Mouse (Mus musculus) MEL (cell line): ENCODE measurements around the gene Col4a3bp. TPM values are rescaled to one million over a fixed set of nuclear protein-coding genes. Genes with fewer than 3 reads are reported as not detected.

Source experiments
- DNase-seq: peaks from one replicate; pipeline ENCODE4 v3.0.0; 2011; ENCODE audit warnings: low read depth, low spot score
- H3K27ac ChIP-seq: 2 replicates; pipeline ENCODE4 v1.5.1; 2012; ENCODE audit warnings: low read depth, mild to moderate bottlenecking, control low read depth, low read length, moderate library complexity; ENCODE audit not compliant: control insufficient read depth
- H3K27me3 ChIP-seq, 2 experiments: fragments of 150-350 bp in 1 of 2; sonication (generic) in 1 of 2; 2 replicates each; pipeline ENCODE4 v1.6.1; 2012; ENCODE audit warnings: low read length in 2 of 2, mild to moderate bottlenecking in 2 of 2, improper control_type of control experiment in 1 of 2, moderate library complexity in 1 of 2; ENCODE audit not compliant: insufficient read depth in 2 of 2, control insufficient read depth in 1 of 2
- H3K36me3 ChIP-seq, 2 experiments: 2 replicates each; pipeline ENCODE4 v1.6.1; 2012 to 2014; ENCODE audit warnings: low read length in 2 of 2, improper control_type of control experiment in 1 of 2, inconsistent platforms in 1 of 2, mild to moderate bottlenecking in 1 of 2; ENCODE audit not compliant: insufficient read depth in 2 of 2, control insufficient read depth in 1 of 2
- H3K4me1 ChIP-seq, 2 experiments: fragments of 150-350 bp in 1 of 2; sonication (generic) in 1 of 2; 2 replicates each; pipeline ENCODE4 v1.6.1; 2012; ENCODE audit warnings: low read length in 2 of 2, improper control_type of control experiment in 1 of 2, mild to moderate bottlenecking in 1 of 2; ENCODE audit not compliant: insufficient read depth in 2 of 2, control insufficient read depth in 1 of 2
- H3K4me3 ChIP-seq, 2 experiments: fragments of 150-350 bp in 1 of 2; sonication (generic) in 1 of 2; 2 replicates each; pipeline ENCODE4 v1.5.1; 2012; ENCODE audit warnings: low read depth in 2 of 2, low read length in 2 of 2, mild to moderate bottlenecking in 2 of 2, moderate library complexity in 2 of 2, control low read depth in 1 of 2, improper control_type of control experiment in 1 of 2; ENCODE audit not compliant: control insufficient read depth in 1 of 2, insufficient read depth in 1 of 2
- H3K79me2 ChIP-seq: 2 replicates; pipeline ENCODE4 v1.6.1; 2012; ENCODE audit warnings: mild to moderate bottlenecking, low read length, moderate library complexity; ENCODE audit not compliant: control insufficient read depth, poor library complexity, insufficient read depth
- H3K9ac ChIP-seq: 2 replicates; pipeline ENCODE4 v1.6.1; 2012; ENCODE audit warnings: low read depth, mild to moderate bottlenecking, control low read depth, low read length, moderate library complexity; ENCODE audit not compliant: control insufficient read depth, poor library complexity, severe bottlenecking
- H3K9me3 ChIP-seq: fragments of 150-350 bp; sonication (generic); replicated peaks from 2 replicates; pipeline ENCODE4 v1.6.1; 2012; ENCODE audit warnings: mild to moderate bottlenecking, low read length, improper control_type of control experiment, moderate library complexity; ENCODE audit not compliant: insufficient read depth
- CHD1 ChIP-seq: IDR thresholded peaks from 2 replicates; pipeline ENCODE4 v1.6.1; 2012; ENCODE audit warnings: low read depth, mild to moderate bottlenecking, inconsistent platforms, low read length, improper control_type of control experiment
- CTCF ChIP-seq, 3 experiments: IDR thresholded peaks in 2 of 3; conservative IDR thresholded peaks in 1 of 3; 2 replicates each; pipeline ENCODE4 v1.5.1; 2011 to 2012; ENCODE audit warnings: low read length in 3 of 3, low read depth in 2 of 3, mild to moderate bottlenecking in 2 of 3, improper control_type of control experiment in 1 of 3, inconsistent platforms in 1 of 3, mixed read lengths in 1 of 3, moderate library complexity in 1 of 3; ENCODE audit not compliant: control insufficient read depth in 1 of 3, insufficient read depth in 1 of 3, poor library complexity in 1 of 3, severe bottlenecking in 1 of 3
- E2F4 ChIP-seq: IDR thresholded peaks from 2 replicates; pipeline ENCODE4 v1.6.1; 2011; ENCODE audit warnings: low read depth, low read length, improper control_type of control experiment, borderline replicate concordance
- ELF1 ChIP-seq: IDR thresholded peaks from 2 replicates; pipeline ENCODE4 v1.6.1; 2014; ENCODE audit warnings: low read depth, mild to moderate bottlenecking, inconsistent platforms, low read length, improper control_type of control experiment, moderate library complexity
- GATA1 ChIP-seq: IDR thresholded peaks from 2 replicates; pipeline ENCODE4 v1.6.1; 2011; ENCODE audit warnings: low read depth, low read length, improper control_type of control experiment
- HCFC1 ChIP-seq: IDR thresholded peaks from 2 replicates; pipeline ENCODE4 v1.6.1; 2012; ENCODE audit warnings: low read depth, mild to moderate bottlenecking, inconsistent platforms, low read length, improper control_type of control experiment, moderate library complexity
- JUND ChIP-seq: IDR thresholded peaks from 2 replicates; pipeline ENCODE4 v1.6.1; 2011; ENCODE audit warnings: low read depth, mild to moderate bottlenecking, improper control_type of control experiment, low read length
- MAFK ChIP-seq: IDR thresholded peaks from 2 replicates; pipeline ENCODE4 v1.6.1; 2011; ENCODE audit warnings: low read depth, mild to moderate bottlenecking, low read length, improper control_type of control experiment, borderline replicate concordance
- MAX ChIP-seq: IDR thresholded peaks from 2 replicates; pipeline ENCODE4 v1.6.1; 2011; ENCODE audit warnings: low read length, improper control_type of control experiment
- MXI1 ChIP-seq: IDR thresholded peaks from 2 replicates; pipeline ENCODE4 v1.6.1; 2011; ENCODE audit warnings: mild to moderate bottlenecking, low read depth, low read length, improper control_type of control experiment
- MYC ChIP-seq: IDR thresholded peaks from 2 replicates; pipeline ENCODE4 v1.6.1; 2011; ENCODE audit warnings: low read depth, mild to moderate bottlenecking, low read length, improper control_type of control experiment, moderate library complexity
- NRF1 ChIP-seq: IDR thresholded peaks from 2 replicates; pipeline ENCODE4 v1.6.1; 2014; ENCODE audit warnings: low read depth, mild to moderate bottlenecking, inconsistent platforms, low read length, improper control_type of control experiment, moderate library complexity; ENCODE audit not compliant: poor library complexity, insufficient read depth, severe bottlenecking
- SIN3A ChIP-seq: IDR thresholded peaks from 2 replicates; pipeline ENCODE4 v1.6.1; 2012; ENCODE audit warnings: low read length, improper control_type of control experiment, inconsistent platforms
- TAL1 ChIP-seq: IDR thresholded peaks from 2 replicates; pipeline ENCODE4 v1.6.1; 2012; ENCODE audit warnings: mild to moderate bottlenecking, inconsistent platforms, low read length, moderate library complexity, mixed read lengths
- TBP ChIP-seq: IDR thresholded peaks from 2 replicates; pipeline ENCODE4 v1.8.0; 2011; ENCODE audit warnings: low read depth, low read length, improper control_type of control experiment
- TCF12 ChIP-seq: IDR thresholded peaks from 2 replicates; pipeline ENCODE4 v1.6.1; 2014; ENCODE audit warnings: low read depth, mild to moderate bottlenecking, inconsistent platforms, low read length, improper control_type of control experiment, moderate library complexity
- UBTF ChIP-seq: IDR thresholded peaks from 2 replicates; pipeline ENCODE4 v1.6.1; 2012; ENCODE audit warnings: low read depth, mild to moderate bottlenecking, inconsistent platforms, low read length, improper control_type of control experiment, moderate library complexity, borderline replicate concordance; ENCODE audit not compliant: insufficient read depth
- USF1 ChIP-seq: IDR thresholded peaks from 2 replicates; pipeline ENCODE4 v1.6.1; 2014; ENCODE audit warnings: low read depth, mild to moderate bottlenecking, inconsistent platforms, low read length, improper control_type of control experiment, moderate library complexity
- ZC3H11A ChIP-seq: IDR thresholded peaks from 2 replicates; pipeline ENCODE4 v1.6.1; 2012; ENCODE audit warnings: low read depth, mild to moderate bottlenecking, inconsistent platforms, low read length, improper control_type of control experiment
- ZKSCAN1 ChIP-seq: IDR thresholded peaks from 2 replicates; pipeline ENCODE4 v1.6.1; 2012; ENCODE audit warnings: low read depth, mild to moderate bottlenecking, inconsistent platforms, low read length, improper control_type of control experiment, moderate library complexity
- ZNF384 ChIP-seq: IDR thresholded peaks from 2 replicates; pipeline ENCODE4 v1.6.1; 2012; ENCODE audit warnings: low read depth, mild to moderate bottlenecking, inconsistent platforms, low read length, improper control_type of control experiment
- polyA plus RNA-seq, 2 experiments: library from polyadenylated mRNA; stranded (reverse) in 1 of 2; unstranded in 1 of 2; fragments of >175 nt in 1 of 2; fragments of >200 nt in 1 of 2; gene quantifications; 2 replicates each; pipeline versions ENCODE4 v1.2.1 to v1.2.4; 2012; ENCODE audit warnings: low replicate concordance in 2 of 2, low read depth in 1 of 2; ENCODE audit not compliant: insufficient read length in 2 of 2, insufficient read depth in 1 of 2, missing spikeins in 1 of 2
- total RNA-seq: library from RNA; depleted of rRNA; stranded (reverse); fragments of 300-350 nt; gene quantifications from 2 replicates; pipeline ENCODE4 v1.2.3, GENCODE M21; 2012

Col4a3bp gene
- total and polyA plus RNA-seq, 3 experiments = 8.9 to 12.1 TPM; not detected in 1

GRCm38 (mm10) chr13:96599182-96599581 is 56.8 kb downstream of the Col4a3bp start:
- no peak for DNase-seq
- Histone ChIP-seq H3K4me3 (no peak overlapping the region), H3K27me3 (no peaks in the 10 kb centered on the region; a peak in 1 of 4 replicates), H3K27ac (no peak overlapping the region)
- TF ChIP-seq SIN3A = no peak
- TF ChIP-seq USF1 = no peak
- TF ChIP-seq TAL1 = no peak
- no peak for TF ChIP-seq E2F4
- no peak for TF ChIP-seq CHD1
- TF ChIP-seq ZNF384 = no peak
- TF ChIP-seq ZKSCAN1 = no peak
- TF ChIP-seq HCFC1 = no peak
- TF ChIP-seq MXI1 = no peak
- no peak for TF ChIP-seq ELF1
- TF ChIP-seq MAX = no peak
- TF ChIP-seq NRF1 = no peak
- no peak for TF ChIP-seq JUND
- no peak for TF ChIP-seq ZC3H11A
- TF ChIP-seq GATA1 = no peak
- no peak for TF ChIP-seq TCF12
- TF ChIP-seq CTCF (IDR thresholded peaks at IDR 0.05 in 2 of 3, conservative IDR thresholded peaks at IDR 0.05 in 1 of 3; ENCODE audit: control insufficient read depth in 1 of 3, insufficient read depth in 1 of 3, low read depth in 2 of 3, low read length in 3 of 3, poor library complexity in 1 of 3, severe bottlenecking in 1 of 3) = no peak
- no peak for TF ChIP-seq MYC
- TF ChIP-seq MAFK = no peak
- TF ChIP-seq UBTF = no peak
- TF ChIP-seq, all 39 proteins: peak for 0
- H3K9ac ChIP-seq = no peak overlapping the region
- H3K9me3 ChIP-seq = no peaks in the 10 kb centered on the region
- no peaks in the 10 kb centered on the region for H3K79me2 ChIP-seq
- no peaks in the 10 kb centered on the region for H3K4me1 ChIP-seq
- peaks cover 0 to 7% of the 10 kb centered on the region in 2 experiments; a peak in 2 of 4 replicates for H3K36me3 ChIP-seq

DNA sequence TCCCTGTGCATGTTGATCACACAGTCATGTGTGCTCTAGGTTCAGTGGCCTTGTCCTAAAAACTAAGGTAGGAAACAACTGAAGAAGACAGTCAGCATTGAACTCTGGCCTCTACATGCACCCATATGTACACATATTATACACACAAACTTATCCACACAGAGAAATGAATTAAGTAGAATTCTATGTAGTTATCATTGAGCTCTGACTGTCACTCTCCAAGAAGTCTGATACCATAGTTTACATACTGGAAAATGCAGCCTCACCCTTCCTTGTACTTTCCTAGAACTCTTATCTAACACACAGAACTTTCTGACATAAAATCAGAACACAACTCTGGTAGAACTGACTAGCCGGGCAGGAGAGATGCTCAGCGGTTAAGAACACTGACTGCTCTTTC is 61.8 kb downstream of the Col4a3bp start:
- H3K27me3 ChIP-seq = no peaks in the 10 kb centered on the region
- DNase-seq = no peak

More for the DNA sequence above, 61.8 kb downstream of the Col4a3bp start:
- Histone ChIP-seq H3K9me3 (no peaks in the 10 kb centered on the region), H3K4me3 (no peak overlapping the region), H3K36me3 (peaks cover 0 to 5% of the 10 kb centered on the region in 2 experiments; a peak in 1 of 4 replicates), H3K4me1 (no peaks in the 10 kb centered on the region), H3K9ac (no peak overlapping the region), H3K27ac (no peak overlapping the region), H3K79me2 (no peaks in the 10 kb centered on the region)
- TF ChIP-seq USF1 (no peak), MAFK (no peak), UBTF (no peak), TBP (no peak), ZNF384 (no peak)
